Mouse (Mus musculus) hindbrain, embryonic 15.5 days (tissue): ENCODE results near the gene Abcc4. TPM values are rescaled to one million over a fixed set of nuclear protein-coding genes. Genes with fewer than 3 reads are reported as not detected.
"Not testable (repeated sequence)": the region's sequence is repeated elsewhere in the genome, so short reads cannot be mapped to it uniquely, and the experiment has no call there.

ENCODE experiments used
- ATAC-seq: fragments of 200-750 bp; cut with Nextera tagmentation; 2 replicates; pipeline ENCODE4 v1.8.0; 2017; ENCODE audit warnings: low read depth, moderate number of reproducible peaks, moderate TSS enrichment; ENCODE audit not compliant: low FRiP score
- H3K27ac ChIP-seq: fragments of 300-500 bp; sonication (generic); replicated peaks from 2 replicates; pipeline ENCODE4 v1.5.1; 2015; ENCODE audit warnings: mild to moderate bottlenecking, inconsistent platforms
- H3K27me3 ChIP-seq: fragments of 300-500 bp; sonication (generic); 2 replicates; pipeline ENCODE4 v1.6.1; 2015; ENCODE audit warnings: control low read depth, inconsistent platforms
- H3K36me3 ChIP-seq: fragments of 300-500 bp; sonication (generic); 2 replicates; pipeline ENCODE4 v1.6.1; 2015; ENCODE audit warnings: control low read depth, inconsistent platforms
- H3K4me1 ChIP-seq: fragments of 300-500 bp; sonication (generic); replicated peaks from 2 replicates; pipeline ENCODE4 v1.6.1; 2015; ENCODE audit warnings: control low read depth, inconsistent platforms
- H3K4me2 ChIP-seq: fragments of 300-500 bp; sonication (generic); 2 replicates; pipeline ENCODE4 v1.6.1; 2015; ENCODE audit warnings: moderate library complexity, mild to moderate bottlenecking, inconsistent platforms
- H3K4me3 ChIP-seq: fragments of 300-500 bp; sonication (generic); 2 replicates; pipeline ENCODE4 v1.5.1; 2015; ENCODE audit warnings: mild to moderate bottlenecking, inconsistent platforms
- H3K9ac ChIP-seq: fragments of 300-500 bp; sonication (generic); 2 replicates; pipeline ENCODE4 v1.6.1; 2015; ENCODE audit warnings: inconsistent platforms
- H3K9me3 ChIP-seq: fragments of 300-500 bp; sonication (generic); 2 replicates; pipeline ENCODE4 v1.6.1; 2016; ENCODE audit warnings: control low read depth, inconsistent platforms
- WGBS: fragments of 180-500 bp; shearing (Covaris S2); methylation state at CpG from one replicate; pipeline ENCODE4 v1.1.7; 2015; 5-methylcytosine and 5-hydroxymethylcytosine counted together
- polyA plus RNA-seq: library from polyadenylated mRNA; unstranded; fragments of >200 nt; fragmentation: Nextera tagmentation; extraction: Ambion mirVana; gene quantifications from 2 replicates; pipeline ENCODE4 v1.2.1, GENCODE M21; 2015

The Abcc4 gene
- polyA plus RNA-seq, 1 experiment from 2014 or later, result 2.3 TPM

- H3K9me3 ChIP-seq, result no peaks in the 10 kb centered on the region
- no peak overlapping the region for H3K4me3 ChIP-seq
- H3K27ac ChIP-seq, result no peak overlapping the region
- peak overlapping the region; percentile 49; the same call in 1 of the 2 replicates for H3K4me2 ChIP-seq
- no peak overlapping the region for H3K9ac ChIP-seq
- WGBS, result 65% methylated on average over 5 of the region's 5 CpGs
- H3K36me3 ChIP-seq, result no peaks in the 10 kb centered on the region
- H3K4me1 ChIP-seq, result peaks cover 15% of the 10 kb centered on the region
- no peak for ATAC-seq
- no peaks in the 10 kb centered on the region for H3K27me3 ChIP-seq
Observed at GRCm38 (mm10) chr14:118552390-118552789, 153.6 kb downstream of the Abcc4 start.

DNA sequence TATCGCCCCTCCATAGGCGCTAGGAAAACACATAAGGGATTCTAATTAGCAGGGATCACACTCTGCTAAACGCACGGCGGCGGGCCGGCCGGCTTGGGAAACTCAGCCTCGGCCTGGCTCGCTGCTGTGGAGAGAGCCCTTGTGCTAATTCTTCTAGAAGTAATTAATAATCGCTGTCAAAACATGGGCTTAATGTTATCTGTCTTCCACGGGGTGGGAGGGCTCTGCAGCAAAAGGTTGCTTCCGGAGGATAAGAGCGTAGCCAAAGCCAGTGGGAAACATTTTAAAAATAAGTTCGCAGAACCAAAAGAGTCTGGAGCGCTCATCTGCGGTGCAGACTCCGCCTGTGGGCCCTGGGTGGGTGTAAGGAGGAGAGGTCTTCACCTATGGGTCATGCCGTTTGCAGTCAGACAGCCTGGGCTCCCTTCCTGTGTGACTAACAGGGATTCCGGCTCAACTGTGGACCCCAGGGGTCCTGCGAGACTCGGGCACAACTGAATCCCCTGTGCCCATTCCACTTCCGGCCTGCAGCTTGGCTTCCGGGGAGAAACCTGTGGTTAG lies 154.2 kb downstream of the Abcc4 start:
- no peaks in the 10 kb centered on the region for H3K36me3 ChIP-seq
- H3K27me3 ChIP-seq, result no peaks in the 10 kb centered on the region
- no peak overlapping the region for H3K27ac ChIP-seq
- 14% methylated on average over 24 of the region's 24 CpGs for WGBS
- peak; percentile 59 for ATAC-seq
- H3K4me1 ChIP-seq, result peaks cover 15% of the 10 kb centered on the region
- no peaks in the 10 kb centered on the region for H3K9me3 ChIP-seq
- no peak overlapping the region for H3K9ac ChIP-seq
- peak overlapping the region; percentile 49 for H3K4me2 ChIP-seq
- peak overlapping the region; percentile 1 for H3K4me3 ChIP-seq

- H3K27me3 ChIP-seq, result no peaks in the 10 kb centered on the region
- H3K4me3 ChIP-seq, result peak overlapping the region; percentile 1
- 39% methylated on average over 18 of the region's 18 CpGs for WGBS
- no peaks in the 10 kb centered on the region for H3K36me3 ChIP-seq
- H3K4me1 ChIP-seq, result peaks cover 15% of the 10 kb centered on the region
- H3K9ac ChIP-seq, result no peak overlapping the region
- no peak overlapping the region for H3K27ac ChIP-seq
- peak overlapping the region; percentile 49 for H3K4me2 ChIP-seq
- no peaks in the 10 kb centered on the region for H3K9me3 ChIP-seq
- ATAC-seq, result no peak
Observed at GRCm38 (mm10) chr14:118551061-118551724, 154.8 kb downstream of the Abcc4 start.

- H3K9ac ChIP-seq, result no peak overlapping the region
- WGBS, result 88% methylated on average over 6 of the region's 6 CpGs
- no peak overlapping the region for H3K4me3 ChIP-seq
- H3K4me1 ChIP-seq, result 0 out of 2 replicates have a peak, but pooled peaks cover 3% of the 10 kb centered on the region
- no peak overlapping the region for H3K27ac ChIP-seq
- no peaks in the 10 kb centered on the region for H3K36me3 ChIP-seq
- ATAC-seq, result no peak
- no peaks in the 10 kb centered on the region for H3K27me3 ChIP-seq
- H3K9me3 ChIP-seq, result no peaks in the 10 kb centered on the region
- H3K4me2 ChIP-seq, result no peak overlapping the region
Observed at GRCm38 (mm10) chr14:118544493-118544892, 161.5 kb downstream of the Abcc4 start.

DNA sequence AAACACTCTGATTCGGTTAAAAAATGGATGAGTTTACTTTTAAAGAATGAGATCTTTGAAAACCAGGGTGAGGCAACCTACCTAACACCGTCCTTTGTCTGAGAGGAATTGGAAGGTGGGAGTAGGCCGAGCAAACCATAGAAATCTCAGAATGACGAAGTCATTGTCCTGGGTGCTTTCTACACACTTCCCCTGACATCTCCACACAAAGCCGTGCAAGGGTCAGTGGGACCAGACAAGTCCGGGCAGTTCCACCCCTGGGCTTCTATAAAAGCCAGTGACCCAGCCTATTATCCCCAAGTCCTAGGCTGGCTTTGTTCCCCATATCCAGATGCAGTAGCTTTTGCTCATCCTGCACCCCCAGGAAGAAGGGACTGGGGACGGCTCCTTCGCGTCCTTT lies 163.1 kb downstream of the Abcc4 start:
- no peak overlapping the region for H3K9ac ChIP-seq
- 29% methylated on average over 9 of the region's 9 CpGs for WGBS
- H3K4me1 ChIP-seq, result 0 out of 2 replicates have a peak, but pooled peaks cover 3% of the 10 kb centered on the region
- no peak for ATAC-seq
- no peaks in the 10 kb centered on the region for H3K36me3 ChIP-seq
- no peaks in the 10 kb centered on the region for H3K27me3 ChIP-seq
- no peaks in the 10 kb centered on the region for H3K9me3 ChIP-seq
- H3K4me2 ChIP-seq, result no peak overlapping the region
- no peak overlapping the region for H3K4me3 ChIP-seq
- no peak overlapping the region for H3K27ac ChIP-seq

- no peak overlapping the region for H3K4me2 ChIP-seq
- no peak for ATAC-seq
- H3K27ac ChIP-seq, result no peak overlapping the region
- H3K4me1 ChIP-seq, result no peaks in the 10 kb centered on the region
- no peak overlapping the region for H3K4me3 ChIP-seq
- 90% methylated on average over 3 of the region's 3 CpGs for WGBS
- H3K27me3 ChIP-seq, result no peaks in the 10 kb centered on the region
- H3K9me3 ChIP-seq, result no peaks in the 10 kb centered on the region
- H3K9ac ChIP-seq, result no peak overlapping the region
- no peaks in the 10 kb centered on the region for H3K36me3 ChIP-seq
Observed at GRCm38 (mm10) chr14:118531539-118531938, 174.5 kb downstream of the Abcc4 start.

- no peak overlapping the region for H3K4me3 ChIP-seq
- H3K27me3 ChIP-seq, result no peaks in the 10 kb centered on the region
- no peaks in the 10 kb centered on the region for H3K36me3 ChIP-seq
- H3K9me3 ChIP-seq, result no peaks in the 10 kb centered on the region
- no peaks in the 10 kb centered on the region for H3K4me1 ChIP-seq
- ATAC-seq, result no peak
- no peak overlapping the region for H3K27ac ChIP-seq
- H3K9ac ChIP-seq, result no peak overlapping the region
- WGBS, result 77% methylated on average over 9 of the region's 9 CpGs
- no peak overlapping the region for H3K4me2 ChIP-seq
Observed at GRCm38 (mm10) chr14:118514280-118515031, 191.6 kb downstream of the Abcc4 start.

DNA sequence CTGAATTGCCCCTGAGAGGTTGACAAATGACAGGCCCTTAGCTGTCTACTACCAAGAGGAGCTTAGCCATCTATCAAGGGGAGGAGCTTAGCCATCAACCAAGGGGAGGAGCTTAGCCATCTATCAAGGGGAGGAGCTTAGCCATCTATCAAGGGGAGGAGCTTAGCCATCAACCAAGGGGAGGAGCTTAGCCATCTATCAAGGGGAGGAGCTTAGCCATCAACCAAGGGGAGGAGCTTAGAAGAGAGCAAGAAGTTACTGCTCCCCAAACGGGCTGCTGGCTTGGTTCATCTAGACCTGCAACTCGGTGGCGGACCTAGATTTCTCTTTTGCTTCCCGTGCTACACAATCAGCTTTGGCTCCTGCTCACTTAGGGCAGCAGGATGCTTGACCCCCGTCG lies 194.3 kb downstream of the Abcc4 start:
- H3K4me1 ChIP-seq, result not testable (repeated sequence)
- WGBS, result 96% methylated on average over 6 of the region's 6 CpGs

DNA sequence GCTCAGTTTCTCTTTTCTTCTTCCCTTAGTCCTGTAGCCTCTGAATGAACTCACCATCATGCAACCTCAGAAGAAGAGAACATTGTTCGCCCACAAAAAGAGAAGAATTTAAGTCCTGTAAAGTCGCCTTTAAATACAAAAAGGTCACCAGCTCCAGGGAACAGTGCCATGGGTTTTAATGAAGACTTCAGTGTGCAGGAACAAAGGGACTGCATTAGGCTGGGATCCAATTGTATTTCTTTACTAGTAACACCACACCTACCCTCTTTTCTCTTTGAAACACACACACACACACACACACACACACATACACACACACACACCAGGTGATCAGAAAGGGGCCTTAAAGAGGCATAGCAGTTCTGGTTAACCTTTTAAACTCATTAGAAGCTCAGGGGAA lies 195.2 kb downstream of the Abcc4 start:
- Histone ChIP-seq H3K36me3 (no peaks in the 10 kb centered on the region), H3K27me3 (no peaks in the 10 kb centered on the region), H3K4me2 (no peak overlapping the region), H3K27ac (no peak overlapping the region), H3K9me3 (no peaks in the 10 kb centered on the region), H3K9ac (no peak overlapping the region), H3K4me1 (peaks cover 11% of the 10 kb centered on the region), H3K4me3 (no peak overlapping the region)
- WGBS, result 57% methylated on average over 2 of the region's 2 CpGs
- no peak for ATAC-seq

More for the DNA sequence above, 194.3 kb downstream of the Abcc4 start:
- H3K27me3 ChIP-seq, H3K9ac ChIP-seq, H3K36me3 ChIP-seq, H3K4me2 ChIP-seq, ATAC-seq, H3K27ac ChIP-seq, H3K9me3 ChIP-seq, H3K4me3 ChIP-seq: not testable (repeated sequence)

- H3K27ac ChIP-seq, result no peak overlapping the region
- no peaks in the 10 kb centered on the region for H3K27me3 ChIP-seq
- whole genome bisulfite sequencing, result 84% methylated on average over 5 of the region's 5 CpGs
- no peaks in the 10 kb centered on the region for H3K36me3 ChIP-seq
- no peaks in the 10 kb centered on the region for H3K9me3 ChIP-seq
- no peak overlapping the region for H3K4me2 ChIP-seq
- H3K4me3 ChIP-seq, result no peak overlapping the region
- no peak for ATAC-seq
- peaks cover 11% of the 10 kb centered on the region for H3K4me1 ChIP-seq
- no peak overlapping the region for H3K9ac ChIP-seq
Observed at GRCm38 (mm10) chr14:118510216-118510615, 195.8 kb downstream of the Abcc4 start.

- Histone ChIP-seq H3K4me3 (no peak overlapping the region), H3K9me3 (no peaks in the 10 kb centered on the region), H3K4me2 (no peak overlapping the region), H3K4me1 (peaks cover 11% of the 10 kb centered on the region), H3K36me3 (no peaks in the 10 kb centered on the region), H3K27me3 (no peaks in the 10 kb centered on the region), H3K27ac (no peak overlapping the region), H3K9ac (no peak overlapping the region)
- WGBS, result 90% methylated on average over 14 of the region's 14 CpGs
- no peak for ATAC-seq
Observed at GRCm38 (mm10) chr14:118507829-118508228, 198.2 kb downstream of the Abcc4 start.

DNA sequence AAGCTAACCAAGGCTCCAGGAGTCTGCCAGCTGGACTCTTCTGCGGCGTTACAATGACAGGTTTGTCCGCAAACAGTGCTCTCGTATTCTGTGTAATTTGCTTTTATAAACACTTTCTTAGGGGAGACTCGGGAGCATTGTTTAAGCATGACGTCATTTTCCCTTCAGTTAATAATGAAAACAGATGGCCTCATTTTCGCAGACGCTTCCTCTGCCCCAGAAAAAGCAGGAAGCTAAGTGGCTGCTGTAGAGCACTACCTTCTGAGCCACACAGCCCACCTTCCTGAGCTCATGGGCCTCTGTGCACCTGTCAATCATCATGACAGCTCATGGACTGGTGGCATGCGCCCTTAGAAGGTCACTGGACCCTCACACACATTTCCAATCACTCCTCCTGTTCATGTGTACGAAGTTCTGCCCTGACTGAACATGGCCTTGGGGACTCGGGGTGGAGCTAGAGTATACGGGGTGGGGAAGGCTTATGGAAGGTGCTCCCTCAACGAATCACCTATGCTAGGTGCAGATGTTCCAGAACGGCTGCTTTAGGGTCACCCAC lies 199.3 kb downstream of the Abcc4 start:
- Histone ChIP-seq H3K9me3 (no peaks in the 10 kb centered on the region), H3K27ac (no peak overlapping the region), H3K4me3 (no peak overlapping the region), H3K4me1 (peaks cover 11% of the 10 kb centered on the region), H3K27me3 (no peaks in the 10 kb centered on the region), H3K9ac (no peak overlapping the region), H3K4me2 (peak overlapping the region; percentile 30; the same call in 1 of the 2 replicates), H3K36me3 (no peaks in the 10 kb centered on the region)
- ATAC-seq, result peak; percentile 63; the same call in 1 of the 2 replicates
- WGBS, result 45% methylated on average over 14 of the region's 14 CpGs
